Mouse (Mus musculus): ENCODE data around the gene Pdcd4. TPM values are rescaled to one million over a fixed set of nuclear protein-coding genes. Genes with fewer than 3 reads are reported as not detected.

The Pdcd4 gene
- total and polyA plus RNA-seq, 2 experiments from 2014 or later, result 19.5 to 96.7 TPM

DNA sequence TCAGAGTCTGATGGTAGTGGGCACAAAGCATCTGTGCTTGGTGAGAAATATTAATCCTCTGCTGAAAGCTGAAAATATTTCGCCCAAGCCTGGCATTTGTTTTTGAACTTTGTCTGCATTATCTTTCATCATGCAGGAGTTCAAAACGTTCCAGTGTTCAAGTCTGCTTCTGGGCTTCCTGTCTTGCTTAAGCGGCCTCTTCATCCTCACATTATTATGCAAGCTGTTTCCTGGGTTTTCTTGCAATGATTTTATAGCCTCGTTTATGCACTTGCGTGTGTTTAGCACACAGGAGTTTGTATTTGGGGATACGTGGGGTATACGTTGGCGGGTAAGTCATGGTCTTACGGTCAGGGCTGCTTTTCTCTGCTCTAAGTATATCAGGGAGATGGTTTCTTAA is 3.7 kb upstream of the Pdcd4 start:
- Histone ChIP-seq H3K4me2 (ENCODE audit: low read depth, low read length, poor library complexity, severe bottlenecking) (no peak overlapping the region), H3K9me3 (ENCODE audit: low read length) (no peaks in the 10 kb centered on the region), H3K4me3 (ENCODE audit: low read depth, low read length) (no peak overlapping the region), H3K27ac (ENCODE audit: low read depth, low read length) (no peak overlapping the region), H3K36me3 (ENCODE audit: insufficient read depth, low read length) (no peaks in the 10 kb centered on the region), H3K4me1 (ENCODE audit: insufficient read depth, low read length) (no peaks in the 10 kb centered on the region), H3K27me3 (ENCODE audit: insufficient read depth, low read length) (no peaks in the 10 kb centered on the region), H3K9ac (replicated peaks; ENCODE audit: low read length, poor library complexity, severe bottlenecking) (no peak overlapping the region)
- no peak for TF ChIP-seq CTCF (IDR thresholded peaks at IDR 0.05)
- no peak for DNase-seq (ENCODE audit: low spot score)
- WGBS, result 81% methylated on average over 9 of the region's 9 CpGs
- no peak for ATAC-seq (ENCODE audit: low FRiP score)

DNA sequence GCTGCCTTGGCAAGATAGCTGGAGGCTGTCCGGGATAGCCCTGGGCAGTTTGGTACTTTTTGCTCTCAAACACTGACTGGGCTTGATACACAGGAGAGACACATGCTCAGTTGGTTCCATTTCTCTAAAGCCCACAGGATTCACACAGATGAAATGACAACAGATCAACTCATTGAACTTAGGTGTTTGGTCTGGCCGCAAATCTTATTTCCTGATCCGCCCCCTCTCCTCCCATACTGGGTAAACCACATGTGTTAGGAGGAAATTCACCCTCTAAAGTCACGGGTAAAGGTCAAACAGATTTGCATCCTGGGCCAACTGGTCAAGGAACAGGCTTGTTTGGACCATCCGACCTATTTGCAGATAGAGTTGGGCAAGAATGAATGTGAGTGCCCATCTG is 2.5 kb upstream of the Pdcd4 start:
- no peaks in the 10 kb centered on the region for H3K4me1 ChIP-seq (ENCODE audit: insufficient read depth, low read length)
- ATAC-seq (ENCODE audit: low FRiP score) (no peak), DNase-seq (ENCODE audit: low spot score) (no peak)
- no peak overlapping the region for H3K27ac ChIP-seq (ENCODE audit: low read depth, low read length)
- no peaks in the 10 kb centered on the region for H3K27me3 ChIP-seq (ENCODE audit: insufficient read depth, low read length)
- H3K4me2 ChIP-seq (ENCODE audit: low read depth, low read length, poor library complexity, severe bottlenecking), result no peak overlapping the region
- no peaks in the 10 kb centered on the region for H3K36me3 ChIP-seq (ENCODE audit: insufficient read depth, low read length)
- no peak overlapping the region for H3K4me3 ChIP-seq (ENCODE audit: low read depth, low read length)
- TF ChIP-seq CTCF (IDR thresholded peaks at IDR 0.05), result no peak
- WGBS, result 78% methylated on average over 5 of the region's 5 CpGs
- H3K9me3 ChIP-seq (ENCODE audit: low read length), result no peaks in the 10 kb centered on the region
- H3K9ac ChIP-seq (replicated peaks; ENCODE audit: low read length, poor library complexity, severe bottlenecking), result no peak overlapping the region

DNA sequence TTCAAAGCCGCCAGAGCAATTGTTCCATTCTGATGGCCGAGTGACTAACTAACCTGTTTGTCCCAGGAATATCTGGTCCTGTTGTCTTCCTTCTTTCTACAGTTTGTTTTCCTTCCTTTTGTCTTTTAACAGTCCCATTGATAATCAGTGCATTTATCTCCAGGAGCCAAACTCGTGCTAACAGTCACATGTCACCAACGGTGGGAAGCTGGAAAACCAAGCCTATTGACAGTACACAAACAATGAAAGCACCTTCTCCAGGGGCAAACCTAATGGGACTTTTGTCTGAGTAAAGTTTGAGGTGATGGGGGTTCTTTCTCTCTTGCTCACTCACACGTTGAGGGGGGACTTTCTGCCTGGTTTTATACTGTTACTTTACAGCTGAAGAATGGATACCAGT is 1.8 kb upstream of the Pdcd4 start:
- no peak overlapping the region for H3K4me2 ChIP-seq (ENCODE audit: low read depth, low read length, poor library complexity, severe bottlenecking)
- 58% methylated on average over 5 of the region's 5 CpGs for WGBS
- ATAC-seq (ENCODE audit: low FRiP score), result no peak
- DNase-seq (ENCODE audit: low spot score), result no peak
- no peaks in the 10 kb centered on the region for H3K36me3 ChIP-seq (ENCODE audit: insufficient read depth, low read length)
- no peak overlapping the region for H3K9ac ChIP-seq (replicated peaks; ENCODE audit: low read length, poor library complexity, severe bottlenecking)
- no peaks in the 10 kb centered on the region for H3K4me1 ChIP-seq (ENCODE audit: insufficient read depth, low read length)
- no peak for TF ChIP-seq CTCF (IDR thresholded peaks at IDR 0.05)
- H3K4me3 ChIP-seq (ENCODE audit: low read depth, low read length), result no peak overlapping the region
- H3K27me3 ChIP-seq (ENCODE audit: insufficient read depth, low read length), result no peaks in the 10 kb centered on the region
- H3K9me3 ChIP-seq (ENCODE audit: low read length), result no peaks in the 10 kb centered on the region
- no peak overlapping the region for H3K27ac ChIP-seq (ENCODE audit: low read depth, low read length)

DNA sequence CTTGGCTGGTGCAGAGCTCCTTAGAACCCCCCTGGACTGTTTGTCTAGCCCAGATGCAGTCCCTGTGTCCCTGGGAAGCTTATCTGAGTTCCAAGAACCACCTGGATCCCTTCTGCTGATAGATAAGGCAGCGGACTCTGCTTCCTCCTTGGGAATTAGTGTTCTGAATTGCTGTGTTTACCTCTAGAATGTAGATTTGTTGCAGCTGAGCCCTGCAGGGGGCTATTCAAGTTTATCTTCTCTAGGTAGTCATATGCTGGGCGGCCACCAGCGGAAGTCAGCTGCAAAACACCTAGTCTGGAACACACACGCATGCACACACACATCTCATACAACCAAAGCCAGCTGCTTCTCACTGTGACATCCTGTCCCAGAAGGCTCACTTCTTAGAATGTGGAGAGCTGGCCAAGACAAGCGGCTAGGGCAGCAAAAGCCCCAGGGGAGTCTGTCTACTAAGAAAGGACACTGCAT is 1.2 kb upstream of the Pdcd4 start:
- no peaks in the 10 kb centered on the region for H3K4me1 ChIP-seq (ENCODE audit: insufficient read depth, low read length)
- 68% methylated on average over 5 of the region's 5 CpGs for WGBS
- no peak overlapping the region for H3K4me2 ChIP-seq (ENCODE audit: low read depth, low read length, poor library complexity, severe bottlenecking)
- H3K27me3 ChIP-seq (ENCODE audit: insufficient read depth, low read length), result no peaks in the 10 kb centered on the region
- no peak for TF ChIP-seq CTCF (IDR thresholded peaks at IDR 0.05)
- ATAC-seq (ENCODE audit: low FRiP score) (no peak), DNase-seq (ENCODE audit: low spot score) (peak; percentile 20)
- no peak overlapping the region for H3K9ac ChIP-seq (replicated peaks; ENCODE audit: low read length, poor library complexity, severe bottlenecking)
- no peaks in the 10 kb centered on the region for H3K36me3 ChIP-seq (ENCODE audit: insufficient read depth, low read length)
- no peak overlapping the region for H3K27ac ChIP-seq (ENCODE audit: low read depth, low read length)
- no peak overlapping the region for H3K4me3 ChIP-seq (ENCODE audit: low read depth, low read length)
- H3K9me3 ChIP-seq (ENCODE audit: low read length), result no peaks in the 10 kb centered on the region

DNA sequence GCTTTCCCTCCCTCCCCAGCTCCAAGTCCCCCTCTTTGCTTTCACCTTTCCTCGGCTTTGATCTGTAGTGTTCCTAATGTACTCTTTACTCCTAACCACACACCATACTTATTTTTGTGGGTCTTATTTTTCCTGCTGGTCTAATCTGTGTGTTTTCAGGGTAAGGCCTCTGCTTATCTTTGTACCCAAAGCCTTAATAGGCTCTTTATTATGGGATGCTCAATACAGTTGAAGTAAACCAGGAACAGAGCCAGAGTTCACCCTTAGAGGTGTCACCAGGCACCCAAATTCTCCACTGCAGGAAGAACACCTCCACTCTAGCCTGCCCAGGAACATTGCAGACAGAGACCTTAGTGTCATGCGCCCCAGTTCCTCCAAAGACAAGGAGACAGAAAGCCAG is 462 bp upstream of the Pdcd4 start:
- Histone ChIP-seq H3K4me1 (ENCODE audit: insufficient read depth, low read length) (no peaks in the 10 kb centered on the region), H3K9ac (replicated peaks; ENCODE audit: low read length, poor library complexity, severe bottlenecking) (no peak overlapping the region), H3K4me2 (ENCODE audit: low read depth, low read length, poor library complexity, severe bottlenecking) (no peak overlapping the region), H3K27ac (ENCODE audit: low read depth, low read length) (peak overlapping the region; percentile 47; the same call in 1 of the 2 replicates), H3K4me3 (ENCODE audit: low read depth, low read length) (no peak overlapping the region), H3K27me3 (ENCODE audit: insufficient read depth, low read length) (no peaks in the 10 kb centered on the region), H3K36me3 (ENCODE audit: insufficient read depth, low read length) (no peaks in the 10 kb centered on the region), H3K9me3 (ENCODE audit: low read length) (no peaks in the 10 kb centered on the region)
- ATAC-seq (ENCODE audit: low FRiP score), result no peak
- DNase-seq (ENCODE audit: low spot score), result no peak
- 90% methylated on average over 2 of the region's 2 CpGs for WGBS
- no peak for TF ChIP-seq CTCF (IDR thresholded peaks at IDR 0.05)

DNA sequence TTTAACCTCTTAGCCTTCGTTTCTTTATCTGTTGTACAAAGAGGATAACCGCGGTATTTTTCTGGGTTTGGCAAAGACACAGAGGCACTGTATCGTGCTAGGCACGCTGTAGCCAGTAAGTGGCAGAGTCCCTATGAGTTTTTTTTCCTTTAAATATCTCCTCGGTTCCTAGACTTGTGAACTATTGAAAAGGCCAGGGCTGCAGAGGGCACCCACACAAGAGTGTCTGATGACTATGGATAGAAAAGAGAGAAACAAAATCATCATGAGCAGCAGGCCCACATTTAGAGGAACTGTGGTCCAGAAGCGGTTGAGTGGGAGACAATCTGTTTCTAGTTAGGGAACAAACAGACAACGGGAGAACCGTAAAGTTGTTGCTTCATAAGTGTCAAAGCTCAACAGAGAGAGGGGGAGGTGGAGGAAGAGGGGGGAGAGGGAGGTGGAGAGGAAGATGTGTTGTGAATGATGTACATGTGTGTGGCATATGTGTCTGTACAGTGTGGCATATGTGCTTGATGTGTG is 868 bp downstream of the Pdcd4 start:
- WGBS, result 74% methylated on average over 9 of the region's 9 CpGs
- ATAC-seq (ENCODE audit: low FRiP score) (no peak), DNase-seq (ENCODE audit: low spot score) (no peak)
- no peaks in the 10 kb centered on the region for H3K4me1 ChIP-seq (ENCODE audit: insufficient read depth, low read length)
- no peak overlapping the region for H3K9ac ChIP-seq (replicated peaks; ENCODE audit: low read length, poor library complexity, severe bottlenecking)
- no peak overlapping the region for H3K4me2 ChIP-seq (ENCODE audit: low read depth, low read length, poor library complexity, severe bottlenecking)
- H3K27me3 ChIP-seq (ENCODE audit: insufficient read depth, low read length), result no peaks in the 10 kb centered on the region
- H3K9me3 ChIP-seq (ENCODE audit: low read length), result no peaks in the 10 kb centered on the region
- H3K36me3 ChIP-seq (ENCODE audit: insufficient read depth, low read length), result no peaks in the 10 kb centered on the region
- no peak overlapping the region for H3K4me3 ChIP-seq (ENCODE audit: low read depth, low read length)
- no peak overlapping the region; the same call in 1 of the 2 replicates for H3K27ac ChIP-seq (ENCODE audit: low read depth, low read length)
- TF ChIP-seq CTCF (IDR thresholded peaks at IDR 0.05), result no peak

All from midbrain, postnatal 0 days (tissue).